Mouse (Mus musculus) heart, postnatal 25 days (tissue): ENCODE data around the gene Gm21173. TPM values are rescaled to one million over a fixed set of nuclear protein-coding genes. Genes with fewer than 3 reads are reported as not detected.
"Not testable (repeated sequence)": the region's sequence is repeated elsewhere in the genome, so short reads cannot be mapped to it uniquely, and the experiment has no call there.

Source experiments
- DNase-seq: peaks from one replicate; pipeline ENCODE4 v3.0.0; 2022; ENCODE audit warnings: low spot score
- intact Hi-C: fragments of 180-260 bp; cut with DNase I; formaldehyde crosslinking; loops from one replicate; pipeline ENCODE4 v1.15.1; 2025
- total RNA-seq, 2 experiments: library from RNA; stranded (reverse); gene quantifications; 2 replicates each; pipeline ENCODE4 v1.2.3; 2021

The Gm21173 gene
- not detected for total RNA-seq

GRCm38 (mm10) chrY:76761300-76761699 lies at the start of gene Gm21173:
Gene Gm21173 (plus strand): TSS chrY:76761600.
- DNase-seq, intact Hi-C loops: not testable (repeated sequence)
